Mouse (Mus musculus) kidney, embryonic 16.5 days (tissue): ENCODE measurements around the gene Gm20431. TPM values are rescaled to one million over a fixed set of nuclear protein-coding genes. Genes with fewer than 3 reads are reported as not detected.

Experiments used
- ATAC-seq: fragments of 200-750 bp; cut with Nextera tagmentation; 2 replicates; pipeline ENCODE4 v1.8.0; 2017; ENCODE audit warnings: moderate TSS enrichment; ENCODE audit not compliant: low FRiP score, low TSS enrichment
- H3K27ac ChIP-seq: fragments of 300-500 bp; sonication (generic); 2 replicates; pipeline ENCODE4 v1.5.1; 2014; ENCODE audit warnings: low read length
- H3K27me3 ChIP-seq: fragments of 300-500 bp; sonication (generic); 2 replicates; pipeline ENCODE4 v1.6.1; 2014; ENCODE audit warnings: low read length, control low read depth, mixed read lengths; ENCODE audit not compliant: insufficient read depth
- H3K36me3 ChIP-seq: fragments of 300-500 bp; sonication (generic); 2 replicates; pipeline ENCODE4 v1.6.1; 2014; ENCODE audit warnings: low read length, control low read depth, mixed read lengths; ENCODE audit not compliant: insufficient read depth
- H3K4me1 ChIP-seq: fragments of 300-500 bp; sonication (generic); 2 replicates; pipeline ENCODE4 v1.6.1; 2014; ENCODE audit warnings: low read length, control low read depth, mixed read lengths; ENCODE audit not compliant: insufficient read depth
- H3K4me2 ChIP-seq: fragments of 300-500 bp; sonication (generic); replicated peaks from 2 replicates; pipeline ENCODE4 v1.6.1; 2014; ENCODE audit warnings: low read depth, low read length
- H3K4me3 ChIP-seq: fragments of 300-500 bp; sonication (generic); 2 replicates; pipeline ENCODE4 v1.5.1; 2014; ENCODE audit warnings: mild to moderate bottlenecking, low read length
- H3K9ac ChIP-seq: fragments of 300-500 bp; sonication (generic); replicated peaks from 2 replicates; pipeline ENCODE4 v1.6.1; 2014; ENCODE audit warnings: low read length
- H3K9me3 ChIP-seq: fragments of 300-500 bp; sonication (generic); 2 replicates; pipeline ENCODE4 v1.6.1; 2016; ENCODE audit warnings: low read length, control low read depth
- WGBS: fragments of 180-500 bp; shearing (Covaris S2); extraction: QIAGEN DNeasy Blood & Tissue Kit; methylation state at CpG from one replicate; pipeline ENCODE4 v1.1.7; 2014; 5-methylcytosine and 5-hydroxymethylcytosine counted together
- polyA plus RNA-seq: library from polyadenylated mRNA; unstranded; fragments of >200 nt; fragmentation: Nextera tagmentation; extraction: Ambion mirVana; gene quantifications from 2 replicates; pipeline ENCODE4 v1.2.1, GENCODE M21; 2015

The Gm20431 gene
- polyA plus RNA-seq, 1 experiment from 2014 or later, result 1.3 TPM

GRCm38 (mm10) chr2:167690219-167690961 is 29.1 kb upstream of the Gm20431 start:
- H3K27ac ChIP-seq, result no peak overlapping the region

DNA sequence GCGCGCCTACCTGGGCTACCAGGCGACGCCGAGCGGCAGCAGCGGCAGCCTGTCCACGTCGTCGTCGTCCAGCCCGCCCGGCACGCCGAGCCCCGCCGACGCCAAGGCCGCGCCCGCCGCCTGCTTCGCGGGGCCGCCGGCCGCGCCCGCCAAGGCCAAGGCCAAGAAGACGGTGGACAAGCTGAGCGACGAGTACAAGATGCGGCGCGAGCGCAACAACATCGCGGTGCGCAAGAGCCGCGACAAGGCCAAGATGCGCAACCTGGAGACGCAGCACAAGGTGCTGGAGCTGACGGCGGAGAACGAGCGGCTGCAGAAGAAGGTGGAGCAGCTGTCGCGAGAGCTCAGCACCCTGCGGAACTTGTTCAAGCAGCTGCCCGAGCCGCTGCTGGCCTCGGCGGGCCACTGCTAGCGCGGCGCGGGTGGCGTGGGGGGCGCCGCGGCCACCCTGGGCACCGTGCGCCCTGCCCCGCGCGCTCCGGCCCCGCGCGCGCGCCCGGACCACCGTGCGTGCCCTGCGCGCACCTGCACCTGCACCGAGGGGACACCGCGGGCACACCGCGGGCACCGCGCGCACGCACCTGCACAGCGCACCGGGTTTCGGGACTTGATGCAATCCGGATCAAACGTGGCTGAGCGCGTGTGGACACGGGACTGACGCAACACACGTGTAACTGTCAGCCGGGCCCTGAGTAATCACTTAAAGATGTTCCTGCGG is 28.4 kb upstream of the Gm20431 start, which contains the start of gene Tmem189:
Gene Tmem189, minus strand, starts transcription at position 322 of the 718 bp plus-strand sequence.
- H3K4me3 ChIP-seq, result peak within 1 kb of the TSS; percentile 59
- no peaks in the 10 kb centered on the region for H3K36me3 ChIP-seq
- H3K4me1 ChIP-seq, result peaks cover 19% of the 10 kb centered on the region
- 0 out of 2 replicates have a peak, but pooled peaks cover 3% of the 10 kb centered on the region for H3K27me3 ChIP-seq
- no peaks in the 10 kb centered on the region for H3K9me3 ChIP-seq
- ATAC-seq, result no peak
- peak within 1 kb of the TSS; percentile 47 for H3K27ac ChIP-seq
- WGBS, result under 1% methylated on average over 97 of the region's 99 CpGs
- H3K4me2 ChIP-seq, result peak within 1 kb of the TSS; percentile 94
- H3K9ac ChIP-seq, result peak within 1 kb of the TSS; percentile 65

More at GRCm38 (mm10) chr2:167690219-167690961, 29.1 kb upstream of the Gm20431 start:
- Histone ChIP-seq H3K4me2 (peak overlapping the region; percentile 94), H3K4me1 (peaks cover 19% of the 10 kb centered on the region), H3K36me3 (no peaks in the 10 kb centered on the region), H3K9me3 (peaks cover 5% of the 10 kb centered on the region; the same call in 1 of the 2 replicates), H3K27me3 (0 out of 2 replicates have a peak, but pooled peaks cover 3% of the 10 kb centered on the region), H3K9ac (peak overlapping the region; percentile 65), H3K4me3 (peak overlapping the region; percentile 59)
- WGBS, result 45% methylated on average over 15 of the region's 15 CpGs
- ATAC-seq, result no peak

DNA sequence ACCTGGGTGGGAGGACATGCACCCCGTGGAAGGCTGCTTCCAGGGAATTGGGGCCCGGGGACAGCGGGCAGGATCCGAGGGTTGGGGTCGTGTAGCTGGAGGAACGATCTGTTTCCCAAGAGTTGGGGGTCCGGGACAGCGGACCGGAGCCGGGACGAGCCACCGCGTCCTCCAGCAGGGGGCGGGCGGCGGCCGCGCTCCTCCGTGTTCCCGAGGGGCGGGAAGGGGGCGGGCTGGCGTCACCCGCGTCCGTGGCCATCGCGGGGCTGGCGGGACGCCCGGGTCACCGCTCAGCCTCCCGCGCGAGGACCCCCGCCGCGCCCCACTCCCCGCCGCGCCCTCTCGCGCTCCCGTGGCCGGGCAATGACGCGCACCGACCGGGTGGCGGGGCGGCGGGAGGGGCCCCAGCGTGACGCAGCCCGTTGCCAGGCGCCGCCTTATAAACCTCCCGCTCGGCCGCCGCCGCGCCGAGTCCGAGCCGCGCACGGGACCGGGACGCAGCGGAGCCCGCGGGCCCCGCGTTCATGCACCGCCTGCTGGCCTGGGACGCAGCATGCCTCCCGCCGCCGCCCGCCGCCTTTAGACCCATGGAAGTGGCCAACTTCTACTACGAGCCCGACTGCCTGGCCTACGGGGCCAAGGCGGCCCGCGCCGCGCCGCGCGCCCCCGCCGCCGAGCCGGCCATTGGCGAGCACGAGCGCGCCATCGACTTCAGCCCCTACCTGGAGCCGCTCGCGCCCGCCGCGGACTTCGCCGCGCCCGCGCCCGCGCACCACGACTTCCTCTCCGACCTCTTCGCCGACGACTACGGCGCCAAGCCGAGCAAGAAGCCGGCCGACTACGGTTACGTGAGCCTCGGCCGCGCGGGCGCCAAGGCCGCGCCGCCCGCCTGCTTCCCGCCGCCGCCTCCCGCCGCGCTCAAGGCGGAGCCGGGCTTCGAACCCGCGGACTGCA is 27.5 kb upstream of the Gm20431 start, which contains the start of gene Cebpb:
Gene Cebpb, plus strand, starts transcription at position 418 of the 954 bp plus-strand sequence.
- WGBS, result under 1% methylated on average over 115 of the region's 147 CpGs

DNA sequence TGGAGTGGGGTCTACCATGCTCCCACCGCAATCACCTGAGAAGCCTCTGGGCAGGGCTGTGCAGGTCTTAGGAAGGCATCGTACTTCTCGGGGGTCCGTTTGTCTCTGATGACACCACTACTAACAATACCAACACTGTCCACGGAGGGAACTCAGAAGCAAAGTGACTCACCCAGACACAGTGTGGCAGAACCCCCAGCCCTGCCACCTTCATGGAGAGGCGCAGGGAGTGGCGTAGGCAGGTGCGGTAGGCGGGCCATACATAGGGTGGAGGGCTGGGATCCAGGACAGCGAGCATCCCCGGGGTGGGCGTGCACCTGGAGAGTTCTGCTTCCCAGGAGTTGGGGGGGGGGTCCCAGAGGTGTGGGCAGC is 26.8 kb upstream of the Gm20431 start:
- 0 out of 2 replicates have a peak, but pooled peaks cover 3% of the 10 kb centered on the region for H3K27me3 ChIP-seq
- peak overlapping the region; percentile 65; the same call in 1 of the 2 replicates for H3K9ac ChIP-seq
- peak overlapping the region; percentile 59 for H3K4me3 ChIP-seq
- no peaks in the 10 kb centered on the region for H3K9me3 ChIP-seq
- peak; percentile 47 for ATAC-seq
- peaks cover 19% of the 10 kb centered on the region for H3K4me1 ChIP-seq
- 18% methylated on average over 12 of the region's 12 CpGs for WGBS
- H3K4me2 ChIP-seq, result peak overlapping the region; percentile 94
- H3K36me3 ChIP-seq, result no peaks in the 10 kb centered on the region
- no peak overlapping the region for H3K27ac ChIP-seq

More for the DNA sequence above, 27.5 kb upstream of the Gm20431 start, which contains the start of gene Cebpb:
- 0 out of 2 replicates have a peak, but pooled peaks cover 3% of the 10 kb centered on the region for H3K27me3 ChIP-seq
- H3K9ac ChIP-seq, result peak within 1 kb of the TSS; percentile 65
- peak within 1 kb of the TSS; percentile 59 for H3K4me3 ChIP-seq
- peak within 1 kb of the TSS; percentile 47 for H3K27ac ChIP-seq
- peaks cover 19% of the 10 kb centered on the region for H3K4me1 ChIP-seq
- H3K4me2 ChIP-seq, result peak within 1 kb of the TSS; percentile 94
- H3K36me3 ChIP-seq, result no peaks in the 10 kb centered on the region
- no peaks in the 10 kb centered on the region for H3K9me3 ChIP-seq
- ATAC-seq, result peak; percentile 76

DNA sequence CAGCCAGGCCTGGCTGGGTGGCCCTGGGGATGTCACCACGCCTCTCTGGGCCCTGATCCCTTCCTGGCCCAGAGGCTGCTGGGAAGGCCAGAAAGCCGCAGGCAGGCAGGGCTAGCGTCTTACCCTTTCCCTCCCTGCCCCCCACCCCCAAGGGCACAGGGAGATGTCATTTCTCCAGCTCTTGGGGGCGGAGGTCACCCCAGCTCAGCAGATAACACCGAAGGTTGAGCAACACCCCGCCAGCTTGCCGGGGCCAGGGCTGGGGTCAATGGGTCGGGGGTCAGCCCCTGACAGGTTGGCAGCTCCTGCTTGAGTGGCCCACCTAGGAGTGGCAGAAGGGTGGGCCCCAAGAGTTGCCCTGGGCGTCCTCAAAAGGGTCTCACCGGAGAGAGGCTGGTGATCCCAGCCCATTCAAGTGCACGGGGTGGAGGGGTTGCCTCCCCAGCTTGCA is 26.4 kb upstream of the Gm20431 start:
- Histone ChIP-seq H3K9me3 (no peaks in the 10 kb centered on the region), H3K4me2 (no peak overlapping the region), H3K4me3 (no peak overlapping the region), H3K27ac (no peak overlapping the region), H3K9ac (no peak overlapping the region), H3K36me3 (no peaks in the 10 kb centered on the region), H3K27me3 (0 out of 2 replicates have a peak, but pooled peaks cover 3% of the 10 kb centered on the region), H3K4me1 (peaks cover 19% of the 10 kb centered on the region)
- WGBS, result 64% methylated on average over 11 of the region's 11 CpGs
- 0 out of 2 replicates have a peak, but pooled peaks have one; percentile 0 for ATAC-seq

GRCm38 (mm10) chr2:167687250-167687586 is 25.9 kb upstream of the Gm20431 start:
- 91% methylated on average over 4 of the region's 4 CpGs for WGBS

DNA sequence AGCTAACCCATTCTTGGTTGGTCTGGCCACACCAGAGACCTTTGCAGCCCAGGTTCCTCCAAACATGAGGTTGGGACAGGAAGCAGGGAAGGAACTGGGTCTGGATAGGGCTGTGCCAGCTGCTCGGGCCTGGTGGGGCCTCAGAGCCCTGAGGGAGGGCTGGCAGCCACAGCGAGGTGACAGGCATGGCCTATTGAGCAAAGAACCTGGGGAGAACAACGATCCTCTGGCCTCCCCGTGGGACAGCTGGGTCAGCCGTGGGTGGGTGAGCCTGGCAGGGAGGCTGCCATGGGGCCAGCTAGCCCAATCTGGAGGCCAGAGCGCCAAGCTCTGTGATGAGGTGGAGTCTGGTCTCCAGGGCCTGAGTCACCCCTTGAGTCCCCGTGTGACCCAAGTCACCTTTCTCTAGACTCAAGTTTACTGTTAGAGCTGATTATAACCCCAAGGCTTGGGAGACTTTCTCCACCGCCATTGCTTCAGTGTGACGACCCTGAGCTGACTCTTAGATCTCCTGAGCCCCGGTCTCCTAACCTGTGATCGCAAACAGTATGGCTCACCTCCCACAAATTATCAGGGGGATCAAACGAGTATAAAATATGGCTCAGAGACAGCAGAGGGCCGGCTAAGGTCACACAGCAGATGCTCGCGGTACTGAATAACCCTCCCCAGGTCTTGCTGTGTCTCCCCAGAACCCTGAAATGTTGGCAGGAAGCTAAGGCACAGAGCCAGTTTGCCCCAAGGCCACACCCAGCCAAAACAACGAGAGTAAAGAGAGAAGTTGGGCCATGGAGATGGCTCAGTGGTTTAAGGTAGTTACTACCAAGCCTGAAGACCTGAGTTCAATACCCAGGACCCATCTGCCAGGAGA is 25.3 kb upstream of the Gm20431 start:
- Histone ChIP-seq H3K4me1 (peaks cover 19% of the 10 kb centered on the region), H3K27ac (no peak overlapping the region), H3K27me3 (0 out of 2 replicates have a peak, but pooled peaks cover 3% of the 10 kb centered on the region), H3K9ac (no peak overlapping the region), H3K36me3 (no peaks in the 10 kb centered on the region), H3K4me3 (no peak overlapping the region), H3K4me2 (no peak overlapping the region), H3K9me3 (no peaks in the 10 kb centered on the region)
- no peak for ATAC-seq
- 60% methylated on average over 16 of the region's 16 CpGs for WGBS

More at GRCm38 (mm10) chr2:167687250-167687586, 25.9 kb upstream of the Gm20431 start:
- Histone ChIP-seq H3K4me1 (peaks cover 19% of the 10 kb centered on the region), H3K9me3 (no peaks in the 10 kb centered on the region), H3K36me3 (no peaks in the 10 kb centered on the region), H3K9ac (no peak overlapping the region), H3K4me2 (no peak overlapping the region), H3K27me3 (0 out of 2 replicates have a peak, but pooled peaks cover 3% of the 10 kb centered on the region), H3K4me3 (no peak overlapping the region), H3K27ac (no peak overlapping the region)
- ATAC-seq, result no peak

GRCm38 (mm10) chr2:167685865-167686264 is 24.6 kb upstream of the Gm20431 start:
- Histone ChIP-seq H3K9me3 (no peaks in the 10 kb centered on the region), H3K4me3 (no peak overlapping the region), H3K36me3 (no peaks in the 10 kb centered on the region), H3K27ac (no peak overlapping the region), H3K9ac (no peak overlapping the region), H3K27me3 (0 out of 2 replicates have a peak, but pooled peaks cover 3% of the 10 kb centered on the region), H3K4me1 (peaks cover 12% of the 10 kb centered on the region), H3K4me2 (no peak overlapping the region)
- 80% methylated on average over 3 of the region's 3 CpGs for WGBS
- ATAC-seq, result no peak
